Mouse (Mus musculus) brain, embryonic 14.5 days (tissue): ENCODE data around the gene Pold3.

ENCODE experiments used
- CTCF ChIP-seq: fragments of 200-500 bp; IDR thresholded peaks from 2 replicates; pipeline ENCODE4 v1.5.1; 2012; ENCODE audit warnings: inconsistent platforms, mild to moderate bottlenecking, moderate library complexity, borderline replicate concordance; ENCODE audit not compliant: insufficient read depth, insufficient read length; ENCODE audit errors: extremely low read depth
- POLR2A ChIP-seq: fragments of 200-500 bp; IDR thresholded peaks from 2 replicates; pipeline ENCODE4 v1.6.1; 2012; ENCODE audit warnings: mild to moderate bottlenecking, inconsistent platforms, borderline replicate concordance; ENCODE audit not compliant: poor library complexity, insufficient read depth, insufficient read length, severe bottlenecking; ENCODE audit errors: extremely low read depth

DNA sequence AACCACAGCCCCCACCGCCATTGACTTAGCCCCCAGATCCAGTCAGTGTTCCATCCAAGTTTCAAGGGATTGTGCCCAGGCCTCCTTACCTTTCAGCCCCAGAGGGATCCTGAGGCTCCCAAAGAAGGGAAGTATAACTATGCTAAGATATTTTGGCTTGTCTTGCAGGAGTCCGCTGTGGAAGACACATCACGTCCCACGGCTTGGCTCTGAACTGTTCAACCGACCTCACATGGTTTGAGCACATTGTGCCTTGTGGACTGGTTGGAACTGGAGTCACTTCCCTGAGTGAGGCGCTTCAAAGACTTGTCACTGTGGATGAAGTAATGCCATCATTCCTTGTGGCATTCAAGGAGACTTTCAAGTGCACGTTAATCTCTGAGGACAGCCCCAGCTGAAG lies 38.6 kb upstream of the Pold3 start:
- TF ChIP-seq CTCF = no peak
- no peak for TF ChIP-seq POLR2A
